Mouse (Mus musculus) heart, postnatal 0 days (tissue): ENCODE measurements at regions not wholly inside any gene's neighbourhood (a gene's known extent, or its start where the extent isn't known, plus 50 kb on each side); places are given as distances from the start of the nearest gene placed in this dataset.

Experiments
- CTCF ChIP-seq: IDR thresholded peaks from 2 replicates; pipeline ENCODE4 v1.5.1; 2016; ENCODE audit warnings: antibody characterized with exemption, control low read depth, low read depth
- EP300 ChIP-seq: IDR thresholded peaks from 2 replicates; pipeline ENCODE4 v1.6.1; 2016; ENCODE audit warnings: antibody characterized with exemption, low read depth

GRCm38 (mm10) chr12:46138646-46139045, 680.1 kb downstream of the Nova1 start:
- no peak for TF ChIP-seq EP300
- TF ChIP-seq CTCF = no peak
